Mouse (Mus musculus): Measurements from ENCODE around the gene Gm15737. TPM values are rescaled to one million over a fixed set of nuclear protein-coding genes. Genes with fewer than 3 reads are reported as not detected.

Gene Gm15737
- polyA plus RNA-seq, 1 experiment from 2014 or later, result 0.04 TPM

DNA sequence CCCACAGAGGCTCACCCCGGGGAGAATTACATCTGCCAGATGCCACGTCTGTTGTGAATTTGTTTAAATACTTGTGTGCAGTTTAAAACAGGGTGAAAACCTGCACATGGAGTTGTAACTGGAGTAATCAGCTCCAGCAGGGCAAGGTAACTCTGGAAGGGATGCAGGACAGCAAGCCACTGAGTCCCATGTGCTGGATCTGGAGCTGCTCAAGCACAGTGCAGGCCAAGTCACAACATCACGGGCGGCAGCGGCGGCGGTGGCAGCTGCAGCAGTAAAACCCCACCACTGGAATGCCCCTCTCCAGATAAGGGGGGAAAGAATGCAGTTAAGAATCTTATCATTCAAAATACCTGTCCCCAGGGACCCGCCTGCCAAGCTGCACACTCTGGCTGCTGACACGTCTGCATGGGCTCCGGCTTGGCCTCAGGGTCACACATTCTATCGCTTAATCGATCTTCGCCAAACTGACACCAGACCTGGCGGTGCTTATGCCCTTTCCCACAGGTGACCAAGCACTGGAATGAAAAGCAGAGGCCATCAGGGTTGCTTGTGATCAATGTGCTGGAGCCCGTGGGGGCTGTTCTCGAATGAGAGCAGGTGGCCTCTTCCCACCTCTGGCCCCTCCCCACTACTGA, 544 bp downstream of the Gm15737 start:
- ATAC-seq (ENCODE audit: low FRiP score, low TSS enrichment), result peak; percentile 68
- Histone ChIP-seq H3K4me3 (ENCODE audit: low read length) (no peak overlapping the region), H3K27ac (ENCODE audit: low read length) (peak overlapping the region; percentile 84), H3K4me1 (ENCODE audit: insufficient read depth, low read length) (peaks cover 33% of the 10 kb centered on the region), H3K36me3 (ENCODE audit: insufficient read depth, low read length) (peaks cover 31% of the 10 kb centered on the region), H3K9ac (replicated peaks; ENCODE audit: low read length) (no peak overlapping the region), H3K4me2 (replicated peaks; ENCODE audit: low read depth, low read length) (0 out of 2 replicates have a peak overlapping the region, but pooled peaks have one; percentile 7), H3K27me3 (ENCODE audit: insufficient read depth, low read length) (no peaks in the 10 kb centered on the region), H3K9me3 (ENCODE audit: low read length) (no peaks in the 10 kb centered on the region)
- 41% methylated on average over 16 of the region's 16 CpGs for WGBS

- 27% methylated on average over 4 of the region's 4 CpGs for WGBS
- Histone ChIP-seq H3K4me3 (ENCODE audit: low read length) (no peak overlapping the region), H3K36me3 (ENCODE audit: insufficient read depth, low read length) (peaks cover 37% of the 10 kb centered on the region)
Measured at GRCm38 (mm10) chr6:92871813-92872212, 2.7 kb downstream of the Gm15737 start.

GRCm38 (mm10) chr6:92872766-92873165, 3.6 kb downstream of the Gm15737 start:
- H3K9me3 ChIP-seq (ENCODE audit: low read length), result no peaks in the 10 kb centered on the region

More at GRCm38 (mm10) chr6:92871813-92872212, 2.7 kb downstream of the Gm15737 start:
- no peak overlapping the region; the same call in 1 of the 2 replicates for H3K27ac ChIP-seq (ENCODE audit: low read length)
- no peaks in the 10 kb centered on the region for H3K27me3 ChIP-seq (ENCODE audit: insufficient read depth, low read length)
- H3K4me1 ChIP-seq (ENCODE audit: insufficient read depth, low read length), result peaks cover 33% of the 10 kb centered on the region
- no peaks in the 10 kb centered on the region for H3K9me3 ChIP-seq (ENCODE audit: low read length)
- no peak overlapping the region for H3K9ac ChIP-seq (replicated peaks; ENCODE audit: low read length)
- 0 out of 2 replicates have a peak, but pooled peaks have one; percentile 21 for ATAC-seq (ENCODE audit: low FRiP score, low TSS enrichment)
- H3K4me2 ChIP-seq (replicated peaks; ENCODE audit: low read depth, low read length), result no peak overlapping the region

GRCm38 (mm10) chr6:92874854-92875253, 5.7 kb downstream of the Gm15737 start:
- Histone ChIP-seq H3K4me3 (ENCODE audit: low read length) (no peak overlapping the region), H3K27me3 (ENCODE audit: insufficient read depth, low read length) (no peaks in the 10 kb centered on the region), H3K4me1 (ENCODE audit: insufficient read depth, low read length) (peaks cover 21% of the 10 kb centered on the region), H3K27ac (ENCODE audit: low read length) (no peak overlapping the region), H3K9me3 (ENCODE audit: low read length) (no peaks in the 10 kb centered on the region), H3K4me2 (replicated peaks; ENCODE audit: low read depth, low read length) (no peak overlapping the region), H3K36me3 (ENCODE audit: insufficient read depth, low read length) (peaks cover 51% of the 10 kb centered on the region), H3K9ac (replicated peaks; ENCODE audit: low read length) (no peak overlapping the region)
- ATAC-seq (ENCODE audit: low FRiP score, low TSS enrichment), result no peak
- 66% methylated on average over 5 of the region's 5 CpGs for WGBS

More at GRCm38 (mm10) chr6:92872766-92873165, 3.6 kb downstream of the Gm15737 start:
- Histone ChIP-seq H3K9ac (replicated peaks; ENCODE audit: low read length) (no peak overlapping the region), H3K4me2 (replicated peaks; ENCODE audit: low read depth, low read length) (no peak overlapping the region), H3K27me3 (ENCODE audit: insufficient read depth, low read length) (no peaks in the 10 kb centered on the region), H3K4me3 (ENCODE audit: low read length) (no peak overlapping the region), H3K4me1 (ENCODE audit: insufficient read depth, low read length) (peaks cover 33% of the 10 kb centered on the region), H3K36me3 (ENCODE audit: insufficient read depth, low read length) (peaks cover 46% of the 10 kb centered on the region), H3K27ac (ENCODE audit: low read length) (no peak overlapping the region)
- 70% methylated on average over 10 of the region's 10 CpGs for WGBS
- ATAC-seq (ENCODE audit: low FRiP score, low TSS enrichment), result no peak

- no peaks in the 10 kb centered on the region for H3K9me3 ChIP-seq (ENCODE audit: low read length)
- H3K4me3 ChIP-seq (ENCODE audit: low read length), result no peak overlapping the region
- no peak overlapping the region for H3K9ac ChIP-seq (replicated peaks; ENCODE audit: low read length)
- H3K4me2 ChIP-seq (replicated peaks; ENCODE audit: low read depth, low read length), result no peak overlapping the region
- no peaks in the 10 kb centered on the region for H3K27me3 ChIP-seq (ENCODE audit: insufficient read depth, low read length)
- peaks cover 19% of the 10 kb centered on the region for H3K4me1 ChIP-seq (ENCODE audit: insufficient read depth, low read length)
- H3K36me3 ChIP-seq (ENCODE audit: insufficient read depth, low read length), result peaks cover 51% of the 10 kb centered on the region
- WGBS, result 92% methylated on average over 2 of the region's 2 CpGs
- ATAC-seq (ENCODE audit: low FRiP score, low TSS enrichment), result no peak
- no peak overlapping the region for H3K27ac ChIP-seq (ENCODE audit: low read length)
Measured at GRCm38 (mm10) chr6:92875340-92875739, 6.2 kb downstream of the Gm15737 start.

DNA sequence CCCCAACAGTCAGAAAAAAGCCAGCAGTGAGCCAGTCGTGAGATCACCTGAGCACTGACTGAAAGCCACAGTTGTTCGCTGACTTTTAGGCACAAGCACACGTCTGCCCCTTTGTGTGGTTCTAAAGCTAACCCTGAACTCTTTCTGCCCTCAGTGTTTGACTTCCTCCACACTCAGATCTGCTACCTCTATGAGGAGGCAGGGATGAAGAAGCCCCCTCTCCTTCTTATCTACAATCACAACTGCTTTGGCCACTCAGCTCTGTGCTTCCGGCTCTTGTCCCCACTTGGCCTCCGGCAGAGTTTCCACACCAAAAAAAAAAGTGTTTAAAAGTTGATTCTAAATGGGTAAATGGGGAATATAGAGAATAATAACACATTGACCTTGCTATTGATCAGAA, 7.0 kb downstream of the Gm15737 start:
- Histone ChIP-seq H3K9ac (replicated peaks; ENCODE audit: low read length) (no peak overlapping the region), H3K9me3 (ENCODE audit: low read length) (no peaks in the 10 kb centered on the region), H3K36me3 (ENCODE audit: insufficient read depth, low read length) (peaks cover 53% of the 10 kb centered on the region), H3K4me2 (replicated peaks; ENCODE audit: low read depth, low read length) (no peak overlapping the region), H3K4me1 (ENCODE audit: insufficient read depth, low read length) (peaks cover 19% of the 10 kb centered on the region), H3K4me3 (ENCODE audit: low read length) (no peak overlapping the region), H3K27me3 (ENCODE audit: insufficient read depth, low read length) (no peaks in the 10 kb centered on the region), H3K27ac (ENCODE audit: low read length) (no peak overlapping the region)
- 69% methylated on average over 5 of the region's 5 CpGs for WGBS
- ATAC-seq (ENCODE audit: low FRiP score, low TSS enrichment), result no peak

DNA sequence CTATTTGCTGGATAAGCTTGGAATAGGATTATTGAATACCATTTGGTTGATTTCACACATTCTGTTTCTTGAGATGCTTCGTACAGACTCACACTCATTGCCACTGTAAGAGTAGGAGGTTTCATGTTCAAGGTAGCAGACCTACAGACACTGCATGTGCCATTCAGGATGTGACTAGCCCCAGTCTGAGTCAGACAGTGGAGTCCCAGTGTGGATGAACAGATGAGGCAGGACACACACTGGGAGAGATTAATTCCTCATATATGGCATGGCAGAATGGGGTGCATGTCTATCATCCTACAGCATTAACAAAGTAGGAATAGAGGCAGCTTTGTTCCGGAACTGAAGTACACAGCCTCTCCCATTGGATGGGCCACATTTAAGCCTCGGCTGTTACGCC, 8.1 kb downstream of the Gm15737 start:
- Histone ChIP-seq H3K9me3 (ENCODE audit: low read length) (no peaks in the 10 kb centered on the region), H3K4me2 (replicated peaks; ENCODE audit: low read depth, low read length) (no peak overlapping the region), H3K9ac (replicated peaks; ENCODE audit: low read length) (no peak overlapping the region), H3K4me1 (ENCODE audit: insufficient read depth, low read length) (peaks cover 16% of the 10 kb centered on the region), H3K27ac (ENCODE audit: low read length) (no peak overlapping the region), H3K27me3 (ENCODE audit: insufficient read depth, low read length) (no peaks in the 10 kb centered on the region), H3K4me3 (ENCODE audit: low read length) (no peak overlapping the region), H3K36me3 (ENCODE audit: insufficient read depth, low read length) (peaks cover 53% of the 10 kb centered on the region)
- no peak for ATAC-seq (ENCODE audit: low FRiP score, low TSS enrichment)
- WGBS, result 94% methylated on average over 4 of the region's 4 CpGs

GRCm38 (mm10) chr6:92878771-92879170, 9.6 kb downstream of the Gm15737 start:
- Histone ChIP-seq H3K9ac (replicated peaks; ENCODE audit: low read length) (no peak overlapping the region), H3K27me3 (ENCODE audit: insufficient read depth, low read length) (no peaks in the 10 kb centered on the region), H3K36me3 (ENCODE audit: insufficient read depth, low read length) (peaks cover 47% of the 10 kb centered on the region), H3K4me2 (replicated peaks; ENCODE audit: low read depth, low read length) (no peak overlapping the region), H3K4me1 (ENCODE audit: insufficient read depth, low read length) (peaks cover 23% of the 10 kb centered on the region), H3K27ac (ENCODE audit: low read length) (peak overlapping the region; percentile 61), H3K4me3 (ENCODE audit: low read length) (no peak overlapping the region), H3K9me3 (ENCODE audit: low read length) (no peaks in the 10 kb centered on the region)
- ATAC-seq (ENCODE audit: low FRiP score, low TSS enrichment), result no peak
- WGBS, result 57% methylated on average over 5 of the region's 5 CpGs

DNA sequence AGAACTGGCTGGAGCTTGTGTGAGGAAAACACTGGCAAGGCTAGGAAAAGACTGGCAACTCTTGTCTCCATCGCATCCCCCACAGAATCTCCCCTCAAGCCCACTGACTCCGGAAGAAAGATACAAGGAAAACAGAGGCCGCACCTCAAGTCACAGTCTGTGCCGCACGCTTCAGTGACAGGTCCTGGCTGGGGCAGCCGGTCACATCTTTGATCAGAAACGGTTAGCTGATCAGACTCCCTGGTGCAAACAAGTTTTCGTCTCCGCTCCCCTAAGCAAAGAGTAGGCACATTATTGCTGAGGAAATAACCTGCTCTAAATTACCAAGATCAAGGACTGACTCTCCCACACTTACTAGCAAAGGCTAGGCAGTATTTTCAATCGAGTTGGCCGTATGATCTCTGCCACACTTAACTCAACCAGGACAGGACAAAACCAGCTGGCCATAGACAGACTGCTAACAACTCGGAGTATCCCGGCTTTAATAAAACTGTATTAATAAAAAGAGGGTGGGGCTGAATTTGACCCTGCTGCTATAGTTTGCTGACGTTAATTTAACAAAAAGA, 10.6 kb downstream of the Gm15737 start:
- Histone ChIP-seq H3K4me2 (replicated peaks; ENCODE audit: low read depth, low read length) (no peak overlapping the region), H3K9ac (replicated peaks; ENCODE audit: low read length) (no peak overlapping the region), H3K4me3 (ENCODE audit: low read length) (no peak overlapping the region), H3K9me3 (ENCODE audit: low read length) (no peaks in the 10 kb centered on the region), H3K36me3 (ENCODE audit: insufficient read depth, low read length) (peaks cover 46% of the 10 kb centered on the region), H3K4me1 (ENCODE audit: insufficient read depth, low read length) (peaks cover 31% of the 10 kb centered on the region), H3K27me3 (ENCODE audit: insufficient read depth, low read length) (no peaks in the 10 kb centered on the region), H3K27ac (ENCODE audit: low read length) (peak overlapping the region; percentile 61)
- ATAC-seq (ENCODE audit: low FRiP score, low TSS enrichment), result peak; percentile 77
- 35% methylated on average over 14 of the region's 14 CpGs for WGBS

- WGBS, result 71% methylated on average over 5 of the region's 5 CpGs
- no peaks in the 10 kb centered on the region for H3K27me3 ChIP-seq (ENCODE audit: insufficient read depth, low read length)
- no peaks in the 10 kb centered on the region for H3K9me3 ChIP-seq (ENCODE audit: low read length)
- peaks cover 31% of the 10 kb centered on the region for H3K4me1 ChIP-seq (ENCODE audit: insufficient read depth, low read length)
- H3K9ac ChIP-seq (replicated peaks; ENCODE audit: low read length), result no peak overlapping the region
- H3K36me3 ChIP-seq (ENCODE audit: insufficient read depth, low read length), result peaks cover 51% of the 10 kb centered on the region
- H3K27ac ChIP-seq (ENCODE audit: low read length), result peak overlapping the region; percentile 85; the same call in 1 of the 2 replicates
- ATAC-seq (ENCODE audit: low FRiP score, low TSS enrichment), result no peak
- no peak overlapping the region for H3K4me3 ChIP-seq (ENCODE audit: low read length)
- H3K4me2 ChIP-seq (replicated peaks; ENCODE audit: low read depth, low read length), result no peak overlapping the region
Measured at GRCm38 (mm10) chr6:92882446-92882845, 13.3 kb downstream of the Gm15737 start.
